Mouse (Mus musculus): ENCODE data around the gene Dnajc14.

- TF ChIP-seq CTCF (IDR thresholded peaks at IDR 0.05; ENCODE audit: low read depth, low read length) (no peak), EP300 (IDR thresholded peaks at IDR 0.05; ENCODE audit: insufficient read depth, low read depth, low read length) (no peak), POLR2A (IDR thresholded peaks at IDR 0.05; ENCODE audit: insufficient read depth, low read length) (no peak)
Measured at GRCm38 (mm10) chr10:128772895-128773294, 31.0 kb upstream of the Dnajc14 start.
